Mouse (Mus musculus): Measurements from ENCODE around the gene Tpd52l2. TPM values are rescaled to one million over a fixed set of nuclear protein-coding genes. Genes with fewer than 3 reads are reported as not detected.

The Tpd52l2 gene
- polyA plus RNA-seq, 1 experiment: 79.2 TPM

DNA sequence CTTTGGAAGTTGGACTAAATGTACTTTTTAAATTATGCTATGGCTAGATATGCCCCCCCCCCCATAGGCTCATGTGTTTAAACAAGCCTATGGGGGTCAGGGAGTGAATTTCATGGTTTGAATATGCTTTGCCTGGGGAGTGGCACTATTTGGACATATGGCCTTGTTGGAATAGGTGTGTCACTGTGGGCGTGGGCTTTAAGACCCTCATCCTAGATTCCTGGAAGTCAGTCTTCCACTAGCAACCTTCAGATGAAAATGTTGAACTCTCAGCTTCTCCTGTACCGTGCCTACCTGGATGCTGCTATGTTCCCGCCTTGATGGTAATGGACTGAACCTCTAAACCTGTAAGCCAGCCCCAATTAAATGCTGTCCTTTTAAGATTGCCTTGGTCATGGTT, 35.6 kb downstream of the Tpd52l2 start:
- Histone ChIP-seq H3K4me3 (ENCODE audit: insufficient read depth, poor library complexity, severe bottlenecking) (no peak overlapping the region), H3K36me3 (ENCODE audit: control insufficient read depth, insufficient read depth) (peaks cover 54% of the 10 kb centered on the region), H3K79me2 (ENCODE audit: control insufficient read depth, insufficient read depth) (peaks cover 100% of the 10 kb centered on the region), H3K27me3 (ENCODE audit: control insufficient read depth, insufficient read depth, insufficient read length) (no peaks in the 10 kb centered on the region), H3ac (ENCODE audit: control insufficient read depth, insufficient read length, low read depth) (no peak overlapping the region), H3K79me3 (ENCODE audit: low read depth) (peaks cover 92% of the 10 kb centered on the region)
- no peak for TF ChIP-seq FOSL1 (IDR thresholded peaks at IDR 0.05; ENCODE audit: insufficient read depth, low read length, poor library complexity, severe bottlenecking)
- no peak for TF ChIP-seq MAX (IDR thresholded peaks at IDR 0.05)
- no peak for TF ChIP-seq CTCF (IDR thresholded peaks at IDR 0.05; ENCODE audit: control insufficient read depth, insufficient read depth, insufficient read length)
- no peak for TF ChIP-seq CEBPB (IDR thresholded peaks at IDR 0.05; ENCODE audit: low read depth)
- TF ChIP-seq MYOD1 (IDR thresholded peaks at IDR 0.05; ENCODE audit: control insufficient read depth, insufficient read length, low read depth): no peak

GRCm38 (mm10) chr2:181536410-181536809, 39.5 kb downstream of the Tpd52l2 start:
- Histone ChIP-seq H3K4me3 (ENCODE audit: insufficient read depth, poor library complexity, severe bottlenecking) (no peak overlapping the region), H3K79me2 (ENCODE audit: control insufficient read depth, insufficient read depth) (peaks cover 100% of the 10 kb centered on the region), H3K36me3 (ENCODE audit: control insufficient read depth, insufficient read depth) (peaks cover 36% of the 10 kb centered on the region), H3K27me3 (ENCODE audit: control insufficient read depth, insufficient read depth, insufficient read length) (no peaks in the 10 kb centered on the region), H3K79me3 (ENCODE audit: low read depth) (peaks cover 82% of the 10 kb centered on the region), H3ac (ENCODE audit: control insufficient read depth, insufficient read length, low read depth) (no peak overlapping the region)
- no peak for TF ChIP-seq MYOG (IDR thresholded peaks at IDR 0.05; ENCODE audit: control insufficient read depth, extremely low read depth, insufficient read length)
- no peak for TF ChIP-seq MAX (IDR thresholded peaks at IDR 0.05)
- no peak for TF ChIP-seq USF1 (IDR thresholded peaks at IDR 0.05; ENCODE audit: low read depth)
- no peak for TF ChIP-seq MYOD1 (IDR thresholded peaks at IDR 0.05; ENCODE audit: control insufficient read depth, insufficient read length, low read depth)
- no peak for TF ChIP-seq FOSL1 (IDR thresholded peaks at IDR 0.05; ENCODE audit: insufficient read depth, low read length, poor library complexity, severe bottlenecking)
- no peak for TF ChIP-seq CTCF (IDR thresholded peaks at IDR 0.05; ENCODE audit: control insufficient read depth, insufficient read depth, insufficient read length)
- TF ChIP-seq CEBPB (IDR thresholded peaks at IDR 0.05; ENCODE audit: low read depth): no peak

- peaks cover 35% of the 10 kb centered on the region for H3K36me3 ChIP-seq (ENCODE audit: control insufficient read depth, insufficient read depth)
- no peak overlapping the region for H3K4me3 ChIP-seq (ENCODE audit: insufficient read depth, poor library complexity, severe bottlenecking)
- H3K27me3 ChIP-seq (ENCODE audit: control insufficient read depth, insufficient read depth, insufficient read length): no peaks in the 10 kb centered on the region
- peaks cover 80% of the 10 kb centered on the region for H3K79me3 ChIP-seq (ENCODE audit: low read depth)
- no peak for TF ChIP-seq CTCF (IDR thresholded peaks at IDR 0.05; ENCODE audit: control insufficient read depth, insufficient read depth, insufficient read length)
- no peak for TF ChIP-seq MYOG (IDR thresholded peaks at IDR 0.05; ENCODE audit: control insufficient read depth, extremely low read depth, insufficient read length)
- TF ChIP-seq MAX (IDR thresholded peaks at IDR 0.05): no peak
- TF ChIP-seq FOSL1 (IDR thresholded peaks at IDR 0.05; ENCODE audit: insufficient read depth, low read length, poor library complexity, severe bottlenecking): no peak
- TF ChIP-seq CEBPB (IDR thresholded peaks at IDR 0.05; ENCODE audit: low read depth): no peak
- no peak for TF ChIP-seq USF1 (IDR thresholded peaks at IDR 0.05; ENCODE audit: low read depth)
- TF ChIP-seq MYOD1 (IDR thresholded peaks at IDR 0.05; ENCODE audit: control insufficient read depth, insufficient read length, low read depth): no peak
- no peak overlapping the region for H3ac ChIP-seq (ENCODE audit: control insufficient read depth, insufficient read length, low read depth)
- H3K79me2 ChIP-seq (ENCODE audit: control insufficient read depth, insufficient read depth): peaks cover 100% of the 10 kb centered on the region
Measured at GRCm38 (mm10) chr2:181537444-181538047, 40.6 kb downstream of the Tpd52l2 start.

DNA sequence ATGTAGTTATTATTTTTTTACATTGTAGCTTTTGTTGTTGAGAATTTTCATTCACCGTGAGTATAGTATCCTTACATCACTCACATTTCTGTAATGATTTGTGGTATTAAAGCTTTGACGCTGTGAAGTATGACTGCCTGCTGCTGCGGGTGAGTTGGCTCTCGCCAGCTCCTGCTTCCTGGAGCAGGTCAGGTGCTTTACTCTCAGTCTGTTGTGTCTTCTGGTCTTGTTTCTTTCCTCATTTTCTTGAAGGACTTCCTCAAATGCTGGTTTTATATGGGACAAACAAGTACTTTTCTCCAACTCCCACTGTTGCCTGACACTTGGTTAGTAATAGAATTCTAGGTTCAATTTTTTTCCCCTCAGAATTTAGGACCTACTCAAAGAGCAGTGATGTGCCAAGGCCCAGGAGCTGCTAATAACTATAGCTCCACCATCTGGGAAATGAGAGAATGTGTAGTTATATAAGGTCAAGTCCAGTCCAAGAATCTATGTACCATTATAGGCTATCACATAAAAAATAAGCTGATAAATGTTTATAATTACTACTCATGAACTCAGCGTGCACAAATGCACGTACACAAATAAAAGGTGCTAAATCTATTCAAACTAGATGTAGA, 44.9 kb downstream of the Tpd52l2 start:
- no peak for TF ChIP-seq MYOG (IDR thresholded peaks at IDR 0.05; ENCODE audit: control insufficient read depth, extremely low read depth, insufficient read length)
- no peak for TF ChIP-seq USF1 (IDR thresholded peaks at IDR 0.05; ENCODE audit: low read depth)
- TF ChIP-seq MAX (IDR thresholded peaks at IDR 0.05): no peak
- TF ChIP-seq MYOD1 (IDR thresholded peaks at IDR 0.05; ENCODE audit: control insufficient read depth, insufficient read length, low read depth): no peak
- TF ChIP-seq CEBPB (IDR thresholded peaks at IDR 0.05; ENCODE audit: low read depth): no peak
- TF ChIP-seq CTCF (IDR thresholded peaks at IDR 0.05; ENCODE audit: control insufficient read depth, insufficient read depth, insufficient read length): no peak
- TF ChIP-seq FOSL1 (IDR thresholded peaks at IDR 0.05; ENCODE audit: insufficient read depth, low read length, poor library complexity, severe bottlenecking): no peak
- H3ac ChIP-seq (ENCODE audit: control insufficient read depth, insufficient read length, low read depth): no peak overlapping the region
- H3K79me2 ChIP-seq (ENCODE audit: control insufficient read depth, insufficient read depth): peaks cover 94% of the 10 kb centered on the region
- peaks cover 39% of the 10 kb centered on the region for H3K36me3 ChIP-seq (ENCODE audit: control insufficient read depth, insufficient read depth)
- H3K4me3 ChIP-seq (ENCODE audit: insufficient read depth, poor library complexity, severe bottlenecking): no peak overlapping the region
- no peaks in the 10 kb centered on the region for H3K27me3 ChIP-seq (ENCODE audit: control insufficient read depth, insufficient read depth, insufficient read length)
- peaks cover 68% of the 10 kb centered on the region for H3K79me3 ChIP-seq (ENCODE audit: low read depth)

DNA sequence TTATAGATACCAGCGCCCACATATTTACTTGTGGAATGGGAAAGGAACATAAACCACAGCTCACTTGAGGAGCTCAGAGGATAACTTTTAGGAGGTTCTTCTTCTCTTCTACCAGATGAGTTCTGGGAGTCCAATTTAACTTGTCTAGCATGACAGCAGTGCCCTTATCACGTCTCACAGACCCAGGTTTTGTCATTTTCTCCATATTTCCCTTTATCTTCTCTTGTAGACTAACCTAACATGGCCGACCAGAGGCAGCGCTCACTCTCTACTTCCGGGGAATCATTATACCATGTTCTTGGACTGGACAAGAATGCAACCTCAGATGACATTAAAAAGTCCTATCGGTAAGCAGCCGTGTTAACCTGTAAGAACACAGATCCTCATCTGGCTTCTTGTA, 49.2 kb downstream of the Tpd52l2 start:
- Histone ChIP-seq H3K36me3 (ENCODE audit: control insufficient read depth, insufficient read depth) (peaks cover 61% of the 10 kb centered on the region), H3K79me2 (ENCODE audit: control insufficient read depth, insufficient read depth) (peaks cover 51% of the 10 kb centered on the region), H3ac (ENCODE audit: control insufficient read depth, insufficient read length, low read depth) (no peak overlapping the region), H3K79me3 (ENCODE audit: low read depth) (peaks cover 36% of the 10 kb centered on the region), H3K4me3 (ENCODE audit: insufficient read depth, poor library complexity, severe bottlenecking) (no peak overlapping the region), H3K27me3 (ENCODE audit: control insufficient read depth, insufficient read depth, insufficient read length) (no peaks in the 10 kb centered on the region)
- TF ChIP-seq MYOD1 (IDR thresholded peaks at IDR 0.05; ENCODE audit: control insufficient read depth, insufficient read length, low read depth) (no peak), MAX (IDR thresholded peaks at IDR 0.05) (no peak), MYOG (IDR thresholded peaks at IDR 0.05; ENCODE audit: control insufficient read depth, extremely low read depth, insufficient read length) (no peak), USF1 (IDR thresholded peaks at IDR 0.05; ENCODE audit: low read depth) (no peak), CTCF (IDR thresholded peaks at IDR 0.05; ENCODE audit: control insufficient read depth, insufficient read depth, insufficient read length) (no peak), FOSL1 (IDR thresholded peaks at IDR 0.05; ENCODE audit: insufficient read depth, low read length, poor library complexity, severe bottlenecking) (no peak), CEBPB (IDR thresholded peaks at IDR 0.05; ENCODE audit: low read depth) (no peak)
